In the genomic region with DNA sequence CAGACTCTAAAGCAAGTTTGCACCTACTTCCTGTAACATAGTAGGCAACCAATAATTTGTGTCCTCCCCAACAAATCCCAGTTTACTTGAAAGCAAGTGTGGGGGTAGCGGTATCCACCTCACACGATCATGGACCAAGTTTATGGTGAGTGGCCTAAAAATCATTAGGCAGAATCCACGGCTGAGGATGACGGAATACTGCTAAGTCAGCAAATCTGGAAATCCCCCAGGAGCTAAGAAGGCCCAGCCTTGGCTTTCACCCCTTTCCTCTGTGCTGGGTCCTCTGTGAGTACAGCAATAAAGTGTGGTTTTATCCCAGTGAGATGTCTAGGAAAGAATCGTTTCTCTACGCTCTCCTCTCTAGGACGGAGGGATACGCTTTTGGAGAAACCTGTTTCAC, we compare ENCODE assay signal across 38 mouse cellular contexts. TPM values are rescaled to one million over a fixed set of nuclear protein-coding genes. Genes with fewer than 3 reads are reported as not detected.
"Had no signal": no experiment of that assay in that cellular context is flagged by ENCODE, and none has a peak within 500 bp of the region (broad histone marks: within the 10 kb centered on the region; RNA-seq: fewer than 3 reads in every experiment).

No protein-coding gene starts in this region.

- H3K4me2 ChIP-seq: heart, embryonic 11.5 days; heart, embryonic 12.5 days; heart, embryonic 13.5 days; heart, embryonic 15.5 days; hindbrain, embryonic 12.5 days; hindbrain, embryonic 13.5 days; hindbrain, embryonic 14.5 days; hindbrain, embryonic 15.5 days; intestine, embryonic 15.5 days; kidney, embryonic 15.5 days had no signal

- H3K36me3 ChIP-seq: heart, embryonic 10.5 days; heart, embryonic 12.5 days; heart, embryonic 13.5 days; heart, embryonic 15.5 days; hindbrain, embryonic 10.5 days; hindbrain, embryonic 12.5 days; hindbrain, embryonic 13.5 days; hindbrain, embryonic 15.5 days; intestine, embryonic 15.5 days; kidney, embryonic 15.5 days had no signal

- H3K4me1 ChIP-seq: heart, embryonic 10.5 days; heart, embryonic 12.5 days; heart, embryonic 15.5 days; hindbrain, embryonic 10.5 days; hindbrain, embryonic 12.5 days; hindbrain, embryonic 13.5 days; hindbrain, embryonic 15.5 days; intestine, embryonic 15.5 days; kidney, embryonic 15.5 days had no signal

- H3K9ac ChIP-seq: heart, embryonic 12.5 days; heart, embryonic 13.5 days; heart, embryonic 15.5 days; hindbrain, embryonic 12.5 days; hindbrain, embryonic 13.5 days; hindbrain, embryonic 14.5 days; hindbrain, embryonic 15.5 days; intestine, embryonic 15.5 days; kidney, embryonic 15.5 days had no signal

- DNase-seq: heart, postnatal 10 days; heart, postnatal 14 days; heart, postnatal 36 days; heart, postnatal 4 days; kidney, adult 11 months; kidney, adult 18-20 months; kidney, adult 2 months; kidney, adult 8-10 months; kidney, adult 9 months; kidney, postnatal 10 days; kidney, postnatal 14 days; kidney, postnatal 25 days; kidney, postnatal 36 days; kidney, postnatal 4 days; layer of hippocampus, adult 9-11 months; layer of hippocampus, postnatal 36 days had no signal

- H3K9me3 ChIP-seq: heart, embryonic 10.5 days; heart, embryonic 12.5 days; heart, embryonic 13.5 days; heart, embryonic 15.5 days; hindbrain, embryonic 10.5 days; hindbrain, embryonic 12.5 days; hindbrain, embryonic 13.5 days; hindbrain, embryonic 15.5 days; intestine, embryonic 15.5 days; kidney, embryonic 15.5 days had no signal

- H3K4me3 ChIP-seq: heart, embryonic 10.5 days; heart, embryonic 12.5 days; heart, embryonic 13.5 days; heart, embryonic 15.5 days; hindbrain, embryonic 10.5 days; hindbrain, embryonic 12.5 days; hindbrain, embryonic 13.5 days; hindbrain, embryonic 15.5 days; intestine, embryonic 15.5 days; kidney, embryonic 15.5 days; layer of hippocampus, adult 2 months had no signal

- ATAC-seq: hindbrain, embryonic 16.5 days; hindbrain, postnatal 0 days; inflammation-experienced regulatory T-cells, adult 6 months; intestine, embryonic 15.5 days; intestine, embryonic 16.5 days; intestine, postnatal 0 days had no signal

- H3K27ac ChIP-seq: heart, embryonic 10.5 days; heart, embryonic 13.5 days; heart, embryonic 15.5 days; hindbrain, embryonic 10.5 days; hindbrain, embryonic 12.5 days; hindbrain, embryonic 13.5 days; hindbrain, embryonic 14.5 days; hindbrain, embryonic 15.5 days; hindbrain, postnatal 0 days; intestine, embryonic 15.5 days; kidney, embryonic 15.5 days; kidney, postnatal 0 days; layer of hippocampus, adult 2 months had no signal

RNA-seq across cellular contexts. Expression of a gene that starts 11.3 kb away (rescaled TPM):
- total RNA-seq: hematopoietic stem cell, adult 5-6 weeks had no signal

RNA-seq across cellular contexts. Expression of a gene that starts 11.6 kb away (rescaled TPM):
- total RNA-seq: heart, postnatal 14 days; heart, postnatal 25 days; heart, postnatal 36 days; heart, postnatal 4 days; hematopoietic stem cell, adult 5-6 weeks had no signal
- polyA plus RNA-seq: inflammation-experienced regulatory T-cells, adult 6 months; large intestine, adult 2 months had no signal
